Mouse (Mus musculus) cerebellum, postnatal 36 days (tissue): ENCODE measurements at regions not wholly inside any gene's neighbourhood (a gene's known extent, or its start where the extent isn't known, plus 50 kb on each side); places are given as distances from the start of the nearest gene placed in this dataset.

Source experiments
- DNase-seq, 2 experiments: peaks; one replicate each; pipeline ENCODE4 v3.0.0; 2021 to 2022; ENCODE audit warnings: mixed read lengths in 2 of 2

- no peak for DNase-seq
These were observed 95.5 kb downstream of the 1700017N19Rik start for GRCm38 (mm10) chr10:100685748-100686147.

- DNase-seq: no peak
These were observed 105.7 kb downstream of the 1700017N19Rik start for GRCm38 (mm10) chr10:100695944-100696343.

GRCm38 (mm10) chr10:100699206-100699605, 108.9 kb downstream of the 1700017N19Rik start:
- no peak for DNase-seq

- no peak for DNase-seq
These were observed 110.3 kb downstream of the 1700017N19Rik start for GRCm38 (mm10) chr10:100700281-100701205.

- DNase-seq: no peak
These were observed 111.7 kb downstream of the 1700017N19Rik start for GRCm38 (mm10) chr10:100701938-100702337.

GRCm38 (mm10) chr10:100716084-100716667, 125.9 kb downstream of the 1700017N19Rik start:
- DNase-seq: no peak

GRCm38 (mm10) chr10:100718574-100718973, 128.3 kb downstream of the 1700017N19Rik start:
- DNase-seq: no peak

GRCm38 (mm10) chr10:100741269-100741668, 151.0 kb downstream of the 1700017N19Rik start:
- no peak for DNase-seq

GRCm38 (mm10) chr10:100742065-100742464, 151.8 kb downstream of the 1700017N19Rik start:
- peak; percentile 54 to 58 for DNase-seq

- no peak for DNase-seq
These were observed 155.9 kb downstream of the 1700017N19Rik start for GRCm38 (mm10) chr10:100746151-100746550.

GRCm38 (mm10) chr10:100754957-100755356, 164.7 kb downstream of the 1700017N19Rik start:
- no peak for DNase-seq

- no peak for DNase-seq
These were observed 184.0 kb downstream of the 1700017N19Rik start for GRCm38 (mm10) chr10:100774252-100774651.

GRCm38 (mm10) chr10:100792166-100792565, 201.9 kb downstream of the 1700017N19Rik start:
- DNase-seq: no peak

GRCm38 (mm10) chr10:100792569-100792968, 202.3 kb downstream of the 1700017N19Rik start:
- no peak for DNase-seq

- no peak for DNase-seq
These were observed 205.1 kb downstream of the 1700017N19Rik start for GRCm38 (mm10) chr10:100795215-100795972.

GRCm38 (mm10) chr10:100811639-100812038, 221.4 kb downstream of the 1700017N19Rik start:
- DNase-seq: no peak

- no peak for DNase-seq
These were observed 244.5 kb downstream of the 1700017N19Rik start for GRCm38 (mm10) chr10:100834794-100835193.

GRCm38 (mm10) chr10:100853213-100853612, 262.9 kb downstream of the 1700017N19Rik start:
- DNase-seq: no peak

- DNase-seq: no peak
These were observed 266.2 kb downstream of the 1700017N19Rik start for GRCm38 (mm10) chr10:100856509-100856908.

- DNase-seq: no peak
These were observed 275.4 kb downstream of the 1700017N19Rik start for GRCm38 (mm10) chr10:100865501-100866181.

- DNase-seq: no peak
These were observed 278.2 kb downstream of the 1700017N19Rik start for GRCm38 (mm10) chr10:100868360-100868916.

GRCm38 (mm10) chr10:100882584-100882983, 292.3 kb downstream of the 1700017N19Rik start:
- DNase-seq: no peak
